Mouse (Mus musculus) ovary, postnatal 10 days (tissue): ENCODE data around the gene Emg1.

Experiments
- DNase-seq: peaks from one replicate; pipeline ENCODE4 v3.0.0; 2022; ENCODE audit warnings: low spot score

Emg1 gene

GRCm38 (mm10) chr6:124740888-124741761 lies 29.1 kb upstream of the Emg1 start, which contains the start of gene Grcc10:
Gene Grcc10 (minus strand): TSS chr6:124741374.
- peak; percentile 74 for DNase-seq

DNA sequence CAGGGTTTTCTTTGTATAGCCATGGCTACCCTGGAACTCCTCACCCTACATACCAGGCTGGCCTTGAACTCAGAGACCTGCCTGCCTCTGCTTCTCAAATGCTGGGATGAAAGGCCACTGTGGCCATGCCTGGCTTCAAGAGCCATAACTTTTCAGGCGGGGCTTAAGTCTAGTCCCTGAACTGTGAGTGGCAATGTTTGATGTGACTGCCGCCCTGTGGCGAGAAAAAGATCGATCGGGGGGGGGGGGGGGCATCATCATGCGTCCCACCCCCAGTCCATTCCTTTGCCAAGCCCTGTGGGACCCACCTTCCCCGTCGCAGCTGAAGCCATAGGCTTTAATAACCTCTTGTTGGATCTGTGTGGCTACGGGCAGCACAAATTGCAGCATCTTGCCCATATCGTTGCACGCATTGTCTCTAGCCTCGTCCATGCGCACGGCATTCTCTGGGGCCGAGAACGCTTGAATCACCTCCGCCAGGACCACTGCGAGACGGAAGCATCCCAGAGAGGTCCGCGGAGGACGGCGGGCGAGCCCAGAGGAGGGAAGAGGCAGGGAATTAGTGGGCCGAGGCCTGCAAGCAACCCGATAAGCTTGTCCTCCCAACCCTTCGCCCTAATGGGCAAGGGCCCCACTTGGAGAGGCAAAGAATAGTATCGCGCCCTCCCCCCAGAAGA lies 28.4 kb upstream of the Emg1 start:
- DNase-seq, result no peak

DNA sequence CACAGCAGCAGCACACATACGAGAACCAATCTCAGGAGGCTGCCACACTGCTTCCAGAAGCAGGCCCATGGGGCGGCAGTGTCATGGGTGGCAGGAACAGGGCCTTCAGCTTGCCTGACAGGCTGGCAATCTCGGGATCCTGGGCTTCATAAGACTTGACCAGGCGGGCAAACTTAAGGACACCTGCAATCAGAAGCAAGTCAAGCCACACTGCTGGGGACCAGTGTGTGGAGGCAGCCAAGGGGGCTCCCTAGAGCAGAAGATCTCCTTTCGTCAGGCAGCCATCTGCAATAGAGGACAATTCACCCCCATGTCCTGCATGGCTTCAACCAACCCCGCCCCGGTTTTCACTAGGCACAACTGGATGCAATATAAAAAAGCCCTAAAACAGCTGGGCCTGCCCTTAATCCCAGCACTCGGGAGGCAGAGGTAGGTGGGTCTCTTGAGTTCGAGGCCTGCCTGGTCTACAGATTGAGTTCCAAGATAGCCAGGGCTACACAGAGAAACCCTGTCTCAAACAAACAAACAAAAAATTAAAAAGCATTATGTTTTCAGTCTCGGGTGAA lies 27.3 kb upstream of the Emg1 start:
- no peak for DNase-seq

DNA sequence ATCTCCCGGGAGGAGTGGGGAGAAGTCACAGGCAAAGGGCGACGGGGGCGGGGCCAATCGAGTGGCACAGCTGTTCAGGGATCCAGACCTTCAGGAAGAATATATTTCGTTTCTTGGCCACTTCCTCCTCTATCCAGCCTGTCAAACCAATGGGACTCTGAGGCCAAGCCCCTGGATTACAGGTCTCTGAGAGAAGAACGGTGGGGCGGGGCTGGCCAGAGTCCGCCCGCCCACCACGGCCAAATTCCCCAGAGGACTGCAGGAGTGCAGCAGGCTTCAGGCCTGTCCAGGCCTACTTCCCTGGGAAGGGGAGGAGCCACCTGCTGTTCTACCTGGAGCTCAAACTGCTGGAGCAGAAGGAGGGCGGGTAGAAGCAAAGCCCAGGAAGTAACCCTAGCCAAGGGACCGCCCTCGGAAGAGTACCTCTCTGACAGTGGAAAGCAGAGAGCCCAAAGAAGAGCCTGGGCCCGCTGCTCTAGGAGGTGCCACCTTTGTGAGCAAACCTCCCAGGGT lies 26.6 kb upstream of the Emg1 start, which contains the start of gene Ptpn6:
Ptpn6 (minus strand) TSS at position 204 of the 513 bp plus-strand sequence.
- no peak for DNase-seq

DNA sequence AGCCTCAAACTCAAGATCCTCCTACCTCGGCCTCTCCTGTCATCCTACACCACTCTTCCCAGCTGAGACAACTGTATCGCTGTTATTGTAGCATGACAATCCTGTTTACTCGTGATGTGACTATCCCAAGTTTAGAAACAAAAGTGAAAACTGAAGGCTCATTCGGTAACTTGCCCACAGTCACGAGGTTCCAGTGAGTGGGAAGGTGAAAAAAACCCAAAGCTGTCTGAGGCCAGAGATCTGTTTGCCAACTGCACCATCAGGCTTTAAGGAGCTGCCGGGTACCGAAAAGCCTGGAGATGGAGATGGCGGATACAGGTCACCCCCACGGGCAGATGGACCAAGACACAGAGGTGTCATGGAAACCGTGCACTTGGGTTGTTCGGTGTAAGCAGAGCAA lies 25.1 kb upstream of the Emg1 start:
- DNase-seq, result no peak

DNA sequence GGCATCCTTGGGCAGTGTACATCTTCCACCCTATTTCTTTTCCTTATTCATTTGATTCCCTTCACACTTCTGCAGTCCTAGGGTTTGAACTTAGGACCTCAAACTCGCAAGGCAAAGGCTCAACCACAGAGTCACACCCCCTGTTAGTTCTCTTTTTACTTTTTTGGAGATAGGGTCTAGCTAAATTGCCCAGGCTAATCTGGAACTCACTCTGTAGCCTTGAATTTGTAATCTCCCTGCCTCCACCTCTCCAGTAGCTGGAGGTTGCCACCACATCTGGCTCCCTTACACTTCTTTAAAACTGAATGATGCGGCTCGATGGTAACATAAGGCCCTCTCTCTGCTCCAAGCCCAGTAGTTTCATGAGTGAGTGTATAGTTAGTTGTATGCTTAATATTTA lies 22.4 kb upstream of the Emg1 start:
- no peak for DNase-seq

DNA sequence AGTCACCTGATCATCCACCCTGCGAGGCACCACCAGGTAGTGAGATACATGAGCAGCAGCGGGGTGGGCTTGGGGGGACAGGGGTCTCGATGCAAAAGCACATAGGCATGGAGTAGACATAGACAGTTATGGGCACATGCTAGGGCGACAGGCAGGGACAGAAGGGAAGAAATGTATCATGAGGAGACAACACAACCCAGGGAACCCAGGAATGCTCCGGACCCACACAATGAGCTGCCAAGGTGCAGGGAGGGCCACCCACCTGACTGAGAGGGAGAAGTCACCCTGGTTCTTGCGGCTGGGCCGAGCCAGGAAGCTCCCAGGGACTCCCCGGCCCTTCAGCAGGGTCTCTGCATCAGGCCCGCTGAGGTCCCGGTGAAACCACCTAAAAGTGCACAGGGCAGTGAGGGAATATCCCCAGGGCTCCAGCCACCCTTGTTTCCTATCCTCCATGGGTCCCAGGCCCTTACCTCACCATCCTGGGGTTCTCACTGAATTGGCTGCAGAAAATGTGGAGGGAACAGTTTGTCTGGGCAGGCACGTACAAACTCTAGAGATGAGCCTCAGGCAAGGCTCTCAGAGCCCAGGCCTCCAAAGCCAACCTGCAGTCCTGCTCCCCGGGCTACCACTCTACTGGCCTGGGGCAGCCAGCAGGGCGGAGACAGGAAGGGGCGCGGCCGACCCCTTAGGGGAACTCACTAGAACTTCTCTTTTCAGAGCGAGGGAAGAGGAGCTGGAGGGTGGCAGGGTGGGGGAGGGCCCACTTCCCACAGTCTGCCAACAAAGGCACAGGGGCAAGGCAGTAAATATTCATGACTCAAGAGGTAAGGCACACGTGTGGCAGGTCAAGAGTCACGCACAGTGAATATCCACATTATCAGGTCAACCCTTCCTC lies 20.7 kb upstream of the Emg1 start:
- DNase-seq, result no peak

DNA sequence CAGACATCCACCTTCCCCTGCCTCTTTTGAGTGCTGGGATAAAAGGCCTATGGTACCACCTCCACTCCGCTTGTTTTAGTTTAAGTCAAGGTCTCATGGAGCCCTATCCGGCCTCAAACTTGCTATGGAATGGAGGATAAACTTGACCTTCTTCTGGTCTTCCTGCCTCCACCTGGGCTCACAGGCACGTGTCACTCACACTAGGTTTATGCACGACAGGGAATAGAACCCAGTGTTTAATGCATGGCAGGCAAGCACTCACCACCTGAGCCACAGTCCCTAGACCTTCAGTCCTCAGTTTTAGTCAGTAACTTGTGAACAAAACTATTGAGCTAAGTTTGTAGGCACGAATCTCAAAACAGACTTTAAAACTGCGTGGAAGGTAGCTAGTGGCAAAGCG lies 19.1 kb upstream of the Emg1 start:
- DNase-seq, result no peak

DNA sequence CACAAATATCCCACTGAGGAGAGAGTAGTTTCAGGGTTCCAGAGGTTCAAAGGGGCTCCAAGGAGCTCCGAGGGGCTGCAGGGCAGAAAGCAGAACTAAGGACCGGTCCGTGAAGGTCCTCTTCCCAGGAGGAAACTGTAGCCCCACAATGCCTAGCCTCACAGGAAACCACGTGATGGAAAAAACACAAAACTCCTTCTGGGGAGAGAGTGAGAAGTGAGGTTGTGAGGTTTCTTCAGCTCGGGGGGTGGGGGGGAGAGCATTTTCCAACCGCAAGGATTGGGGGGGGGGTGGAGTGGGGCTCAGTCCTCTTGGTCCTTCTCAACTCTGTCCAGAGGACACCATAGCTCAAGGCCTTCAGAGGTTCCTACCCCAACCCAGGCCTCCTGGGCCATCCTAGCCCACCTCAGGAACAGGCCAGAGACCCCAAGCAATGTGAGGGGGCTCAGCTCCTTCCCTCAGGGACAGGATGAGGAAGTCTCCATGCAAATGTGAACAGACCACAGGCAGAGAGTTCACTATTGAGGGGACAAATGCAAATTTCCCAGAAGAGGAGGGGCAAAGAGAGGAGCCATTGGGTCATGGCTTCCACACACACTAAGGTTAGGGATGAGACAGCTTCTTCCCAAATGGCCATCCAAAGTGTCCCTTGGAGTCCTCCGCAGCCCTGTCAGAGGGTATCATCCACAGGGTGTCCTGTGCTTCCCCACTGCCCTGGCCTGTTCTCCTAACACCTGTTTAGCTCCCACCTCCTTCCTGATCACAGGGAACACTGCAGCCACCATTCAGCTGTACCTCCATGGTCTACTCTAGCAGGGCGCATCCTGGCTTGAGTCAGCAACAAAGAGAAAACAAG lies 18.1 kb upstream of the Emg1 start:
- DNase-seq, result no peak

DNA sequence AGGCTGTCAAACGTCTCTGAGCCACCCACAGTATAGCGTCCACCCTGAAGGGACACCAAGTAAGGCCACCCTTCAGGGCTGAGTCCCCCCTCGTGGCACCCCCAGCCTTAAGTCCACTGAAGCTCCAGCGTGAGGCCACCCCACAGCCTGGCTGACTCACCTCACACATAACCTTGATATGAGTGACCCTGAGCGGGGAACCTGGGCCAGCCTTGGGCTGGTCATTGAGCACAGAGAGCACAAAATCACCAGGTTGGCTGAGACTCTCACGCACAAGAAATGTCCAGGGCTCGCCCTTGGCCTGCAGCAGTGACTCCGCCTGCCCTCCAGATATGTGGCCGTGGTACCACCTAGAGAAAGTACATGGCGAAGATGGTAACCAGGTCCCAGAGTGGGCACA lies 16.6 kb upstream of the Emg1 start:
- DNase-seq, result no peak

GRCm38 (mm10) chr6:124724472-124724871 lies 12.5 kb upstream of the Emg1 start:
- DNase-seq, result no peak

- DNase-seq, result no peak
Measured at GRCm38 (mm10) chr6:124723541-124723940, 11.6 kb upstream of the Emg1 start.

DNA sequence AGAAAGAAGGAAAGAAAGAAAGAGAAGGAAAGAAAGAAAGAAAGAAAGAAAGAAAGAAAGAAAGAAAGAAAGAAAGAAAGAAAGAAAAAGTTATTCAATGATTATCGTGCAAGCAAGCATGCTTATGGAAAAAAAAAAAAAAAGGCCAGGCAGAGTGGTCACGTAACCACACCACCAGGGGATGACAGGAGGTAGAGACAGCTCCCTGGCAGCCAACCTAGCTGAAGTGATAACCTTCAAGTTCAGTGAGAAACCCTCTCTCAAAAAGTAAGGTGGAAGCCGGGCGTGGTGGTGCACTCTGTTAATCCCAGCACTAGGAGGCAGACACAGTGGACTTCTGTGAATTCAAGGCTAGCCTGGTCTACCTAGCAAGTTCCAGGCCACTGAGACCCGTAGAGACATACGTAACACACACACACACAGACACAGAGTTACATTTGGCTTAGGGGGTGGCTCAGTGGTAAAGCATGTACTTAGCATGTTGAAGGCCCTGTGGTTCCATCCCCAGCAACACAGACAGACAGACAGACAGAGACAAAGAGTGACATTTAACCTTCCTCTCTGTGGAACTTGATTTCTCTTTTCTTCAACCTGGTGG lies 11.0 kb upstream of the Emg1 start:
- no peak for DNase-seq

- no peak for DNase-seq
Measured at GRCm38 (mm10) chr6:124720904-124721303, 8.9 kb upstream of the Emg1 start.

GRCm38 (mm10) chr6:124719354-124719978 lies 7.5 kb upstream of the Emg1 start:
- DNase-seq, result no peak

DNA sequence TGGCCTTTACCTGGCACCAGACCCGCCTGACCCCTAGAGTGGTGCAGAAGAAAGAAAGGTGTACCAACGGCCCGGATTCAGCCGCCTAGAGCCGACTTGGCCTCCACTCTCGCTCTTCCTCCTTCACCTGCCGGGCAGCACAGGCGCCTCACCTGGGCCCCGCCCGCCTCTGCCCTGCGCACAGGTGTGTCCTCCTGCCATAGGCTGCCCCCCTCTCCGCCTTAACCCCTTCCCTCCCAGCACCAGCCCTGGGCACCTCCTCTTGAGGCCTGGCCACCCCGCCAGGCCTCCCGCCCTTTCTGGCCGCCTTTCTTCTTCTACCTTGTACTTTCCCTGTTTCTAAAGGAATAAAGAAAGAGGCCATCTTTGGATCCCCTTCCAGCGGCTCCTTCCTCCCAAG lies 6.7 kb upstream of the Emg1 start:
- no peak for DNase-seq

DNA sequence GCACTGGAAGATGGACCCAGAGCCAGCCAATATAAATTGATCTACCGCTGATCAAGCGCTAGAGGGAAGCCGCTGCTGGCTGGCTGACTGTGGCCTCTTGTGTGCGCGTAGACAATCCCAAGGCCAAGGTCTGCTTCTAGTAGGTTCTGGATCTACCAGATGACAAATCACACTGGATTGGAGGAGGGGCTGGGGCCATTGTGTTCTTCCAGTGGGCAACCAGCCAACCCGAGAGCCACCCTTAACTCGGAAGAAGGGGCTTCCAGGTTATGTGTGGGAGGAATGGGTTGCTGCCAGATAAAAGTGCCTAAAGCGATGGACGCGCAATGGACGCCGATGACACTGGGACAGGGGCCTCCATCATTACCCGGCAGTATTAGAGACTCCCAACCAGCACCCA lies 6.0 kb upstream of the Emg1 start:
- DNase-seq, result no peak

- DNase-seq, result no peak
Measured at GRCm38 (mm10) chr6:124716864-124717490, 5.0 kb upstream of the Emg1 start.

GRCm38 (mm10) chr6:124712918-124713317 lies 940 bp upstream of the Emg1 start:
- DNase-seq, result no peak
